Mouse (Mus musculus) megakaryocyte, embryonic 14.5 days (primary cell): ENCODE results near the gene Zfp217.

Experiments used
- FLI1 ChIP-seq: IDR thresholded peaks from 2 replicates; pipeline ENCODE4 v1.6.1; 2012; ENCODE audit warnings: low read length, inconsistent platforms, mixed read lengths
- GATA1 ChIP-seq: IDR thresholded peaks from 3 replicates; pipeline ENCODE4 v1.6.1; 2012; ENCODE audit warnings: mixed read lengths, low read length, inconsistent platforms, borderline replicate concordance

DNA sequence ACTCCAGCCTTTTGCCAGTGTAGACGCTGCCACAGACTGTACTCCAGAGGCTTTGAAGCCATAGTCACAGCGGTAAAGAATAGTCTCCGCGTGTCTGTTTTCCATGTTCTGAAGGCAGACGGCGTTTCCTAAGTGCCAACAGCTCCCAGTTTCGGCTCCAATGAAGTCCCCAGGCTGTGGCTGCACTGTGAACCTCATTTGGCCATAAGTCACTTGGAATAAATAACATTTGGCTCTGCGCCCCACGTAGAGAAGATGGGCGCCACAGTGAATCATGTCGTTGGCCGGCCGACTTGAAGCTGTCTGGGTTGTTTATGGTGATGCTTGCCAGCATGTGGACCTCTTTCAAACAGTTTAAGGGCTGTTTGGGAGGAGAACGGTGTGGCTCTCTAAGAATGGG is 89.1 kb downstream of the Zfp217 start:
- TF ChIP-seq FLI1 (no peak), GATA1 (no peak)
